Mouse (Mus musculus) liver, embryonic 14.5 days (tissue): ENCODE data around the gene Adar.

Experiments used
- CTCF ChIP-seq: IDR thresholded peaks from 2 replicates; pipeline ENCODE4 v1.5.1; 2016; ENCODE audit warnings: antibody characterized with exemption, low read depth, control low read depth
- EP300 ChIP-seq: IDR thresholded peaks from 2 replicates; pipeline ENCODE4 v1.6.1; 2016; ENCODE audit warnings: antibody characterized with exemption, low read depth

- no peak for TF ChIP-seq CTCF
- TF ChIP-seq EP300, result no peak
Measured at GRCm38 (mm10) chr3:89715207-89715966, 565 bp downstream of the Adar start.
